In the genomic region with DNA sequence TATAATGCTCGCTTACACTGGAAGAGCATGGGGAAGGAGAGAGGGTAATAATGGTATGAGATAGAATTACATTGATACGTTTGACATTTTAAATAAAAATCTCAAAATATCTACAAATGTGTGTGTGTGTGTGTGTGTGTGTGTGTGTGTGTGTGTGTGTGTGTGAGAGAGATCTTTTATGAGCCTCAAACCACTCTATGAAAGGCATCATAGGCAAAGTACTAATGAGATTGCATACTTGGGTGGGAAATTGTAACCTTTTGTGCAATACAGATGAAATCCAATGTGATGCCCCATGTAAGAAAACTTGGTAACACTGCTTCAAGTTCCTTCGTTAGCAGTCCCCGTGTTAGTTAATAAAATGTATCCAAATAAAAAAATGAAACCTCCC, we compare ENCODE assay signal across 9 mouse cellular contexts. TPM values are rescaled to one million over a fixed set of nuclear protein-coding genes. Genes with fewer than 3 reads are reported as not detected.
DNase-seq lines count a peak whose midpoint lies in the region; ATAC-seq and TF ChIP-seq lines count a peak whose summit lies in the region.
"Had no signal": no experiment of that assay in that cellular context is flagged by ENCODE, and none has a peak within 500 bp of the region (broad histone marks: within the 10 kb centered on the region; RNA-seq: fewer than 3 reads in every experiment).

No protein-coding gene starts in this region.

- H3K4me1 ChIP-seq in cortical plate, adult 2 months (ENCODE audit: control insufficient read depth, insufficient read depth, low read length), result peaks cover 2% of the 10 kb centered on the region; the same call in 1 of the 2 replicates
- H3K4me1 ChIP-seq in hindbrain, embryonic 16.5 days (ENCODE audit: control insufficient read depth, insufficient read depth, low read depth, low read length), result peaks cover 12% of the 10 kb centered on the region
- H3K4me1 ChIP-seq in midbrain, postnatal 0 days (ENCODE audit: insufficient read depth, low read length), result peaks cover 5% of the 10 kb centered on the region; the same call in 1 of the 2 replicates

- no peaks in the 10 kb centered on the region for H3K9me3 ChIP-seq in hindbrain, embryonic 16.5 days (ENCODE audit: control insufficient read depth, low read length)
- H3K9me3 ChIP-seq in midbrain, postnatal 0 days (ENCODE audit: low read length), result no peaks in the 10 kb centered on the region

- H3K27me3 ChIP-seq in hindbrain, embryonic 16.5 days (replicated peaks; ENCODE audit: control insufficient read depth, insufficient read depth, low read length), result no peaks in the 10 kb centered on the region
- no peaks in the 10 kb centered on the region for H3K27me3 ChIP-seq in midbrain, postnatal 0 days (ENCODE audit: insufficient read depth, low read length)

- no peak for TF ChIP-seq CTCF in left cerebral cortex, adult 2 months (IDR thresholded peaks at IDR 0.05)
- no peak for TF ChIP-seq CTCF in cortical plate, adult 2 months (IDR thresholded peaks at IDR 0.05; ENCODE audit: extremely low read depth, insufficient read depth, low read length)
- no peak for TF ChIP-seq CTCF in midbrain, postnatal 0 days (IDR thresholded peaks at IDR 0.05)

- H3K4me3 ChIP-seq in left cerebral cortex, adult 2 months, result peak overlapping the region; percentile 77
- H3K4me3 ChIP-seq in cortical plate, adult 2 months (ENCODE audit: insufficient read depth, low read length), result peak overlapping the region; percentile 91
- peak overlapping the region; percentile 90 for H3K4me3 ChIP-seq in hindbrain, embryonic 16.5 days (ENCODE audit: low read length)
- H3K4me3 ChIP-seq in midbrain, postnatal 0 days (ENCODE audit: low read depth, low read length), result peak overlapping the region; percentile 85

- H3K4me2 ChIP-seq in hindbrain, embryonic 16.5 days (ENCODE audit: low read length), result peak overlapping the region; percentile 71
- H3K4me2 ChIP-seq in midbrain, postnatal 0 days (ENCODE audit: low read depth, low read length, poor library complexity, severe bottlenecking), result peak overlapping the region; percentile 61

- intact Hi-C loops in left cerebral cortex, adult 2 months (cut with DNase I), result loop anchor here (2.0 kb wide), 1 partner anchor 48 kb away; the partner anchor contains the start of gene Cox16
- intact Hi-C loops in left cerebral cortex, postnatal 36 days (cut with DNase I), result loop anchor here (2.0 kb wide), 1 partner anchor 62 kb away; the partner anchor contains the start of gene Med6
- intact Hi-C loops in left cerebral cortex, postnatal 14 days (cut with DNase I), result no loop called here

- TF ChIP-seq POLR2A in cortical plate, adult 2 months (IDR thresholded peaks at IDR 0.05; ENCODE audit: extremely low read depth, insufficient read depth, low read length), result no peak

- DNase-seq in left cerebral cortex, adult 2 months (ENCODE audit: extremely low spot score in 1 of 2, low spot score in 2 of 2), result no peak
- no peak for DNase-seq in left cerebral cortex, postnatal 36 days (ENCODE audit: low spot score in 2 of 2)
- peak; percentile 0 for DNase-seq in midbrain, postnatal 0 days (ENCODE audit: low spot score)
- no peak for DNase-seq in layer of hippocampus, postnatal 10 days (ENCODE audit: low spot score in 2 of 2)
- DNase-seq in left cerebral cortex, postnatal 14 days (ENCODE audit: low spot score in 2 of 2), result no peak
- no peak for DNase-seq in B cell, adult 2 months

- 28% methylated on average over 4 of the region's 4 CpGs for WGBS in hindbrain, embryonic 16.5 days
- 40% methylated on average over 4 of the region's 4 CpGs for WGBS in midbrain, postnatal 0 days

- ATAC-seq in hindbrain, embryonic 16.5 days, result no peak; the same call in 1 of the 2 replicates
- peak; percentile 13; the same call in 1 of the 2 replicates for ATAC-seq in midbrain, postnatal 0 days (ENCODE audit: low FRiP score)

- peak overlapping the region; percentile 65 for H3K27ac ChIP-seq in left cerebral cortex, adult 2 months
- no peak overlapping the region for H3K27ac ChIP-seq in cortical plate, adult 2 months (ENCODE audit: insufficient read depth, low read length)
- H3K27ac ChIP-seq in hindbrain, embryonic 16.5 days (ENCODE audit: low read depth, low read length), result peak overlapping the region; percentile 86
- peak overlapping the region; percentile 81 for H3K27ac ChIP-seq in midbrain, postnatal 0 days (ENCODE audit: low read depth, low read length)

- no peaks in the 10 kb centered on the region for H3K36me3 ChIP-seq in hindbrain, embryonic 16.5 days (ENCODE audit: control insufficient read depth, insufficient read depth, low read length)
- H3K36me3 ChIP-seq in midbrain, postnatal 0 days (ENCODE audit: insufficient read depth, low read length), result no peaks in the 10 kb centered on the region

- H3K9ac ChIP-seq in hindbrain, embryonic 16.5 days (ENCODE audit: low read depth, low read length), result peak overlapping the region; percentile 90
- H3K9ac ChIP-seq in midbrain, postnatal 0 days (replicated peaks; ENCODE audit: low read length, poor library complexity, severe bottlenecking), result peak overlapping the region; percentile 86

RNA-seq across cellular contexts. Expression of gene Synj2bp, which starts 0.3 kb away (rescaled TPM):
- total RNA-seq in left cerebral cortex, adult 2 months (2021), result 10 to 100 TPM; 37.1 to 38.0 TPM
- 10 to 100 TPM; 31.2 to 35.2 TPM for total RNA-seq in left cerebral cortex, postnatal 36 days (2021)
- polyA plus RNA-seq in cortical plate, adult 2 months (2012; rRNA removed), result 24.7 and 24.8 TPM in 2 replicates
- 30.3 and 35.3 TPM in 2 replicates for polyA plus RNA-seq in hindbrain, embryonic 16.5 days (2015; fragmentation: Nextera tagmentation; extraction: Ambion mirVana)
- 26.5 and 28.8 TPM in 2 replicates for total RNA-seq in midbrain, postnatal 0 days (2014; rRNA removed)
- 22.0 and 25.5 TPM in 2 replicates for polyA plus RNA-seq in midbrain, postnatal 0 days (2015; fragmentation: Nextera tagmentation; extraction: Ambion mirVana)
- 10 to 100 TPM; 19.8 to 21.6 TPM for total RNA-seq in layer of hippocampus, postnatal 10 days (2021)
- total RNA-seq in left cerebral cortex, postnatal 14 days (2021), result 10 to 100 TPM; 23.3 to 24.0 TPM

RNA-seq across cellular contexts. Expression of gene Gm20498, which starts 0.3 kb away (rescaled TPM):
- total RNA-seq in left cerebral cortex, adult 2 months (2021), result 10 to 100 TPM; 40.1 to 45.6 TPM
- total RNA-seq in left cerebral cortex, postnatal 36 days (2021), result 10 to 100 TPM; 39.6 to 40.5 TPM
- 25.9 and 27.3 TPM in 2 replicates for polyA plus RNA-seq in cortical plate, adult 2 months (2012; rRNA removed)
- 42.5 and 44.7 TPM in 2 replicates for polyA plus RNA-seq in hindbrain, embryonic 16.5 days (2015; fragmentation: Nextera tagmentation; extraction: Ambion mirVana)
- total RNA-seq in midbrain, postnatal 0 days (2014; rRNA removed), result 11.4 and 26.7 TPM in 2 replicates
- 46.8 and 48.0 TPM in 2 replicates for polyA plus RNA-seq in midbrain, postnatal 0 days (2015; fragmentation: Nextera tagmentation; extraction: Ambion mirVana)
- total RNA-seq in layer of hippocampus, postnatal 10 days (2021), result 10 to 100 TPM; 42.1 to 42.7 TPM
- total RNA-seq in left cerebral cortex, postnatal 14 days (2021), result 10 to 100 TPM; 35.1 to 38.3 TPM

RNA-seq across cellular contexts. Expression of gene Adam21, which starts 35.2 kb away (rescaled TPM):
- under 1 TPM; 0.29 to 0.35 TPM for total RNA-seq in left cerebral cortex, adult 2 months (2021)
- total RNA-seq in left cerebral cortex, postnatal 36 days (2021), result under 1 TPM; 0.27 to 0.70 TPM
- 0.30 and 0.38 TPM in 2 replicates for polyA plus RNA-seq in cortical plate, adult 2 months (2012; rRNA removed)
- 0.88 and 0.95 TPM in 2 replicates for polyA plus RNA-seq in hindbrain, embryonic 16.5 days (2015; fragmentation: Nextera tagmentation; extraction: Ambion mirVana)
- 0.38 and 1.5 TPM in 2 replicates for total RNA-seq in midbrain, postnatal 0 days (2014; rRNA removed)
- 0.48 and 0.60 TPM in 2 replicates for polyA plus RNA-seq in midbrain, postnatal 0 days (2015; fragmentation: Nextera tagmentation; extraction: Ambion mirVana)
- under 1 TPM; 0.23 to 0.29 TPM for total RNA-seq in layer of hippocampus, postnatal 10 days (2021)
- under 1 TPM; 0.36 to 0.51 TPM for total RNA-seq in left cerebral cortex, postnatal 14 days (2021)
- total RNA-seq: adrenal gland, adult 18-20 months had no signal

RNA-seq across cellular contexts. Expression of gene Cox16, which starts 48.1 kb away (rescaled TPM):
- total RNA-seq in left cerebral cortex, adult 2 months (2021), result 10 to 100 TPM; 34.5 to 42.1 TPM
- total RNA-seq in left cerebral cortex, postnatal 36 days (2021), result 10 to 100 TPM; 34.0 to 45.4 TPM
- 54.1 and 71.7 TPM in 2 replicates for polyA plus RNA-seq in cortical plate, adult 2 months (2012; rRNA removed)
- 104 and 113 TPM in 2 replicates for polyA plus RNA-seq in hindbrain, embryonic 16.5 days (2015; fragmentation: Nextera tagmentation; extraction: Ambion mirVana)
- total RNA-seq in midbrain, postnatal 0 days (2014; rRNA removed), result 55.1 and 103 TPM in 2 replicates
- polyA plus RNA-seq in midbrain, postnatal 0 days (2015; fragmentation: Nextera tagmentation; extraction: Ambion mirVana), result 131 and 139 TPM in 2 replicates
- 10 to 100 TPM; 35.9 to 49.9 TPM for total RNA-seq in layer of hippocampus, postnatal 10 days (2021)
- total RNA-seq in left cerebral cortex, postnatal 14 days (2021), result 10 to 100 TPM; 40.2 to 42.8 TPM
